Mouse (Mus musculus): Measurements from ENCODE around the gene Smlr1. TPM values are rescaled to one million over a fixed set of nuclear protein-coding genes. Genes with fewer than 3 reads are reported as not detected.

The Smlr1 gene
- polyA plus RNA-seq, 1 experiment from 2014 or later: 64.3 TPM

DNA sequence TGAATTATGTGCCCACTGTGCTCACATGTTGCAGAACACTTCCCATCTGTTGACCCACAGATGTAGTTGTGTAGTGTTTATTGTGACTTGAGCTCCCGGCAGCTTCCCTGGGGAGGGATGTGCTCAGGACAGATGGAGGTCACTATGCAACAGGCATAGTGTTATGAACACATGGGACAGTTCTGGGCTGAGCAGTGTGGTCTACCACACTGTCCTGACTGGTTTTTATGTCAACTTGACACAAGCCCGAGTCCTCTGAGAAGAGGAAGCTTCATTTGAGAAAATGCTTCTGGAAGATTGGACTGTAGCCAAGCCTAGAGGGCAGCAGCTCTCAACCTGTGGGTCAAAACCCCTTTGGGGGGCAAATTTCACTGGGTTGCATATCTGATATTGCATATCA, 3.0 kb downstream of the Smlr1 start:
- ATAC-seq (no peak), DNase-seq (no peak)
- Histone ChIP-seq H3K27me3 (ENCODE audit: insufficient read depth, low read length) (no peaks in the 10 kb centered on the region), H3K4me3 (ENCODE audit: low read depth, low read length) (no peak overlapping the region), H3K9ac (replicated peaks) (no peak overlapping the region), H3K9me3 (ENCODE audit: low read length) (no peaks in the 10 kb centered on the region), H3K4me2 (ENCODE audit: low read depth, low read length) (peak overlapping the region; percentile 63), H3K27ac (ENCODE audit: low read depth) (no peak overlapping the region), H3K36me3 (replicated peaks; ENCODE audit: insufficient read depth, low read length) (no peaks in the 10 kb centered on the region), H3K4me1 (ENCODE audit: insufficient read depth) (peaks cover 8% of the 10 kb centered on the region; the same call in 1 of the 2 replicates)
- WGBS (ENCODE audit: insufficient replicate concordance): 38% methylated on average over 2 of the region's 2 CpGs
- TF ChIP-seq EP300 (IDR thresholded peaks at IDR 0.05; ENCODE audit: low read depth): no peak
- no peak for TF ChIP-seq CTCF (IDR thresholded peaks at IDR 0.05; ENCODE audit: low read depth)

DNA sequence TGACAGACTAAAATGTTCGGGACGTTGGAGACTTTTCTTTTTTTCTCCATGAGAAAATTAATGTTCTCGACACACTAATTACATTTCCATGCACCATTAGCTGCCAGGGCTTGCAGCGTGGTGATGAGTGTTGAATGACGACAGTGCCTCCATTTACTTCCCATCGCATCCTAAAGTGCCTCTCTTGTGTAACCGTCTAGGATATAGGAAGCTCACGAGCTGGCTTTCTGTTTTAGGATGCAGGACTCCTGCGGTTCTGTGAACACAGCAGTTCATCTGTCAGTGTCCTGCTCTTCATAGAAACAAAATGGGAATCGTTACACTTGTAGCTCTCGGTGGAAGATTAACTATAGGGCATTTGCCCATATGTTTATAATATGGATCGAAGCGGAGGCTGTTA, 4.7 kb downstream of the Smlr1 start:
- Histone ChIP-seq H3K36me3 (replicated peaks; ENCODE audit: insufficient read depth, low read length) (no peaks in the 10 kb centered on the region), H3K27ac (ENCODE audit: low read depth) (no peak overlapping the region), H3K9me3 (ENCODE audit: low read length) (no peaks in the 10 kb centered on the region), H3K9ac (replicated peaks) (no peak overlapping the region), H3K27me3 (ENCODE audit: insufficient read depth, low read length) (no peaks in the 10 kb centered on the region), H3K4me1 (ENCODE audit: insufficient read depth) (no peaks in the 10 kb centered on the region), H3K4me2 (ENCODE audit: low read depth, low read length) (no peak overlapping the region), H3K4me3 (ENCODE audit: low read depth, low read length) (no peak overlapping the region)
- no peak for TF ChIP-seq EP300 (IDR thresholded peaks at IDR 0.05; ENCODE audit: low read depth)
- 79% methylated on average over 13 of the region's 13 CpGs for WGBS (ENCODE audit: insufficient replicate concordance)
- ATAC-seq: no peak
- DNase-seq: no peak

DNA sequence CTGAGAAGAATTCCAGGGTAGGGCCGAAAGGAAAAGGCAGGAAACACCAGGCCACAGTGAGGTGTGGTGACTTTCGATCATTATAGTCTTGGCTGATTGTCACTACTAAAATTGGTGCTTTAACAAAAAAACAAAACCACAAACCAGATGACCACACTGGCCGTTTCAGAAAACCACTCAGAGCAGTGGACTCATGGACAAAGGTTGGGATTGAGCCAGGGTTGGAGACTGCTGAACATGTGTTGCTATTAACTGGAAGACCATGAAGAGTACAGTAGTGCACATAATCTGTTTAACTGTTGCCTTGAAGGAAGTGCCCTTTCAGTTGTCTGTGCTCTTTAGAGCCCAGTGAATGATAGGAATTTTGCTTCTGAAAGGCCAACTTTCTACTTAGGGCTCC, 8.9 kb downstream of the Smlr1 start:
- Histone ChIP-seq H3K27ac (ENCODE audit: low read depth) (no peak overlapping the region), H3K9me3 (ENCODE audit: low read length) (no peaks in the 10 kb centered on the region), H3K4me3 (ENCODE audit: low read depth, low read length) (no peak overlapping the region), H3K27me3 (ENCODE audit: insufficient read depth, low read length) (no peaks in the 10 kb centered on the region), H3K36me3 (replicated peaks; ENCODE audit: insufficient read depth, low read length) (peaks cover 6% of the 10 kb centered on the region), H3K9ac (replicated peaks) (no peak overlapping the region), H3K4me2 (ENCODE audit: low read depth, low read length) (no peak overlapping the region), H3K4me1 (ENCODE audit: insufficient read depth) (no peaks in the 10 kb centered on the region)
- no peak for TF ChIP-seq EP300 (IDR thresholded peaks at IDR 0.05; ENCODE audit: low read depth)
- TF ChIP-seq CTCF (IDR thresholded peaks at IDR 0.05; ENCODE audit: low read depth): no peak
- ATAC-seq (no peak), DNase-seq (no peak)
- 60% methylated on average over 3 of the region's 3 CpGs for WGBS (ENCODE audit: insufficient replicate concordance)

DNA sequence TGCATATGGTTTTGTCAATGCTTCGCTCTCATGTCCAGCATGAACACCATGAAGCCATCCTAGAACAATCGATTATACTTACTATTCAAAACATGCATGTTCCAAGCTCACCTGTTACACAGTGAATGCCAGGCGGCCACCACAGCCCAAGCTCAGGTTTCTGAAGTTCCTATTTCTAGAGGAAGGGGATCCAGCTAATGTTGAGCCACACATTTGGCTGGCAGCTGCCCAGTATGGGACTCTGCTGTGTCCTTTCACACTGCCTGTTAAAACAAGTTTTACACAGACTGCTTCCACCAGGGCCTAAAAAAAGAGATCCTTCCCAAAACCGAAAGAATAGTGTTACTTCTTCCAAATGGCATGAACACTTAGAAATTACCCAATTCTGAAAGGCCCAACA, 9.4 kb downstream of the Smlr1 start:
- ATAC-seq: no peak
- TF ChIP-seq EP300 (IDR thresholded peaks at IDR 0.05; ENCODE audit: low read depth) (no peak), CTCF (IDR thresholded peaks at IDR 0.05; ENCODE audit: low read depth) (no peak)
- Histone ChIP-seq H3K27me3 (ENCODE audit: insufficient read depth, low read length) (no peaks in the 10 kb centered on the region), H3K4me3 (ENCODE audit: low read depth, low read length) (no peak overlapping the region), H3K9me3 (ENCODE audit: low read length) (no peaks in the 10 kb centered on the region), H3K36me3 (replicated peaks; ENCODE audit: insufficient read depth, low read length) (peaks cover 9% of the 10 kb centered on the region), H3K4me2 (ENCODE audit: low read depth, low read length) (no peak overlapping the region), H3K27ac (ENCODE audit: low read depth) (no peak overlapping the region), H3K9ac (replicated peaks) (no peak overlapping the region), H3K4me1 (ENCODE audit: insufficient read depth) (peaks cover 1% of the 10 kb centered on the region; the same call in 1 of the 2 replicates)
- 76% methylated on average over 4 of the region's 4 CpGs for WGBS (ENCODE audit: insufficient replicate concordance)
- no peak for DNase-seq

DNA sequence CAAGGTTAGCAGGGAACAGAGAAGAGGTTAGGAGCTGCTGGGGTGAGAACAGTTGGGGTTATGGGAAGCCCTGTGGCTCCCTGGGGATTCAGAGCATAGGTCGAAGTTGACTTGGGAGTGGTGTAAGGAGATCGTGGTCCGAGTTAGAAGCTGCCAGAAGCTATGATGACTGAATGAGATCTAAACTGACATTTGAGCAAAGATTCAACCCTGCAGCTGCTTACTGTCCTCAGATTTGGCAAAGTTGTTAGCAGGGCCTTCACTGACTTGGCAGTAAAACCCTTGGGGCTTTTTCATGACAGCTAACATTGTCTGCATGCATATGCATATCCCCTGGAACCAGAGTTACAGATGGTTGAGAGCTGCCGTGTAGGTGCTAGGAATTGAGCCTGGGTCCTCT, 9.9 kb downstream of the Smlr1 start:
- TF ChIP-seq EP300 (IDR thresholded peaks at IDR 0.05; ENCODE audit: low read depth): no peak
- no peak for TF ChIP-seq CTCF (IDR thresholded peaks at IDR 0.05; ENCODE audit: low read depth)
- Histone ChIP-seq H3K9ac (replicated peaks) (no peak overlapping the region), H3K27me3 (ENCODE audit: insufficient read depth, low read length) (no peaks in the 10 kb centered on the region), H3K4me3 (ENCODE audit: low read depth, low read length) (no peak overlapping the region), H3K4me2 (ENCODE audit: low read depth, low read length) (no peak overlapping the region), H3K9me3 (ENCODE audit: low read length) (no peaks in the 10 kb centered on the region), H3K36me3 (replicated peaks; ENCODE audit: insufficient read depth, low read length) (peaks cover 9% of the 10 kb centered on the region), H3K27ac (ENCODE audit: low read depth) (no peak overlapping the region), H3K4me1 (ENCODE audit: insufficient read depth) (peaks cover 6% of the 10 kb centered on the region; the same call in 1 of the 2 replicates)
- WGBS (ENCODE audit: insufficient replicate concordance): 71% methylated on average over 4 of the region's 4 CpGs
- ATAC-seq (no peak), DNase-seq (no peak)

DNA sequence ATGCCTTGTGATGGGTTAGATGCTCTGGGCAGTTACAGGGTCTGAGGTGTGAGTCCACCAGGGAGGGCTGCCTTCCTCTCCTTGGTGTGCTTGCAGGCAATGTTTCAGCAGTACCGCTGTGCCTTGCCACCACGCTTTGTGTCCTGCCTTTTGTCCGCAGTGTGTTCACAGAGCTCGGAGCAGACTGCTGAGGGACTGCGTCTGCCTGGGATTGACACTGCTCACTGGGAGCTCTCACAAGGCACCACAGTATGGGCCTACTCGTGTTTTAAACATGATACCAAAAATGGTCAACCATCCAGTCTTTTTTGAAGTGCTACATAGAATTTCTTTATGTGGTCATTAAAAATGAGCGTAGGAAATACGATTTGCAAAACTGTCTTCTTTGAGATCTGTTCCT, 12.3 kb downstream of the Smlr1 start:
- no peak overlapping the region for H3K27ac ChIP-seq (ENCODE audit: low read depth)
- peaks cover 9% of the 10 kb centered on the region for H3K36me3 ChIP-seq (replicated peaks; ENCODE audit: insufficient read depth, low read length)
- peaks cover 18% of the 10 kb centered on the region for H3K4me1 ChIP-seq (ENCODE audit: insufficient read depth)
- H3K27me3 ChIP-seq (ENCODE audit: insufficient read depth, low read length): no peaks in the 10 kb centered on the region
- TF ChIP-seq EP300 (IDR thresholded peaks at IDR 0.05; ENCODE audit: low read depth) (no peak), CTCF (IDR thresholded peaks at IDR 0.05; ENCODE audit: low read depth) (no peak)
- no peaks in the 10 kb centered on the region for H3K9me3 ChIP-seq (ENCODE audit: low read length)
- H3K9ac ChIP-seq (replicated peaks): no peak overlapping the region
- H3K4me2 ChIP-seq (ENCODE audit: low read depth, low read length): no peak overlapping the region
- DNase-seq: no peak
- ATAC-seq: no peak
- no peak overlapping the region for H3K4me3 ChIP-seq (ENCODE audit: low read depth, low read length)
- 86% methylated on average over 8 of the region's 8 CpGs for WGBS (ENCODE audit: insufficient replicate concordance)

GRCm38 (mm10) chr10:25520428-25520827, 15.6 kb downstream of the Smlr1 start:
- no peak overlapping the region for H3K4me3 ChIP-seq (ENCODE audit: low read depth, low read length)
- H3K9me3 ChIP-seq (ENCODE audit: low read length): no peaks in the 10 kb centered on the region
- TF ChIP-seq EP300 (IDR thresholded peaks at IDR 0.05; ENCODE audit: low read depth): no peak
- TF ChIP-seq CTCF (IDR thresholded peaks at IDR 0.05; ENCODE audit: low read depth): no peak
- no peak overlapping the region for H3K9ac ChIP-seq (replicated peaks)
- DNase-seq (no peak), ATAC-seq (peak; percentile 57)
- WGBS (ENCODE audit: insufficient replicate concordance): 70% methylated on average over 5 of the region's 5 CpGs
- H3K27ac ChIP-seq (ENCODE audit: low read depth): peak overlapping the region; percentile 81
- no peak overlapping the region for H3K4me2 ChIP-seq (ENCODE audit: low read depth, low read length)
- H3K36me3 ChIP-seq (replicated peaks; ENCODE audit: insufficient read depth, low read length): peaks cover 11% of the 10 kb centered on the region
- H3K4me1 ChIP-seq (ENCODE audit: insufficient read depth): peaks cover 18% of the 10 kb centered on the region
- H3K27me3 ChIP-seq (ENCODE audit: insufficient read depth, low read length): no peaks in the 10 kb centered on the region
